Mouse (Mus musculus): ENCODE data around the gene Ush2a. TPM values are rescaled to one million over a fixed set of nuclear protein-coding genes. Genes with fewer than 3 reads are reported as not detected.

Ush2a gene
- 0.04 and 0.05 TPM in 2 replicates for polyA plus RNA-seq (2015; fragmentation: Nextera tagmentation; extraction: Ambion mirVana)

DNA sequence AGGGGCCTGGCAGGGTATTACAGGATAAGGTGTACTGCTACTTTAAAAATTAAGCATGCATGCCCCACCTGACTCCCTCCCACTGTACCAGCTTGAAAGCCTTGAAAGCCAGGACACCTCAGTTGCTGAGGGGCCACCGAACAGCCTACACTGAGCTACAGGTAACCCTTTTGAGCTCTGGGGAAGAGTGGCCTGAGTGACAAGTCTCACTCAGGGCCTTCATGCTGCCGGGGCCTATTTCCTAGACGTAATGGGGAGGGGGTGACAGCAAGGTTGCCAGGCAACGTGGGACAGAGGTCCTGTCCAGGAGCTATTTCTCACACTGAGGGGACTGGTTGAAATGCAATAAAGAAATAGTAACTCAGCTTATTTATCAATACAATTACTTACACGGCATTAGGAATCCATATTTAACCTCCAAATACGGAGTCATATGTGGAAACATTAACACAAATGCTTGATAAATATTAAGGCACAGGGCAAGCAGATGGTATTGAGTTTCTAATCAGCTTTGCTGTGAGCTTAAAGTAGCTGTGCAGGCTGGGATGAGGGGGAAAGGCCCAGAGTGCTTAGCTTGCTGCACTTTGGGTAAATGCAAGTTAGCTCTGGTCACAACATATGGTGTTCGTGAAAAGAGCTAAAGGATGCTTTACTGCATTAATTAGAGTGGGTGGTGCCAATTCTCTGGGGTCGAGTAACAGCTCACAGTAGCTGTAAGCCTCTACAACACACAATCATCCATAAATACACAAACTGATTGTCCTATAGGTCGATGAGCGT lies at the start of gene Ush2a:
Ush2a (plus strand) TSS at position 121 of the 780 bp plus-strand sequence.
- Histone ChIP-seq H3K27ac (no peak within 1 kb of the TSS), H3K4me1 (peaks cover under 1% of the 10 kb centered on the region; the same call in 1 of the 2 replicates), H3K36me3 (no peaks in the 10 kb centered on the region), H3K9me3 (no peaks in the 10 kb centered on the region), H3K9ac (no peak within 1 kb of the TSS), H3K4me2 (replicated peaks) (no peak within 1 kb of the TSS), H3K4me3 (no peak within 1 kb of the TSS), H3K27me3 (no peaks in the 10 kb centered on the region)
- no peak for ATAC-seq (ENCODE audit: low FRiP score, low read depth)
- WGBS, result 56% methylated on average over 10 of the region's 10 CpGs

- no peaks in the 10 kb centered on the region for H3K27me3 ChIP-seq
- H3K4me1 ChIP-seq, result no peaks in the 10 kb centered on the region
- no peak overlapping the region for H3K4me2 ChIP-seq (replicated peaks)
- no peaks in the 10 kb centered on the region for H3K9me3 ChIP-seq
- H3K4me3 ChIP-seq, result no peak overlapping the region
- H3K27ac ChIP-seq, result no peak overlapping the region
- ATAC-seq (ENCODE audit: low FRiP score, low read depth), result no peak
- H3K36me3 ChIP-seq, result no peaks in the 10 kb centered on the region
- WGBS, result 60% methylated on average over 10 of the region's 10 CpGs
- no peak overlapping the region for H3K9ac ChIP-seq
Observed at GRCm38 (mm10) chr1:188214885-188215611, 46.8 kb upstream of the Ush2a start.

DNA sequence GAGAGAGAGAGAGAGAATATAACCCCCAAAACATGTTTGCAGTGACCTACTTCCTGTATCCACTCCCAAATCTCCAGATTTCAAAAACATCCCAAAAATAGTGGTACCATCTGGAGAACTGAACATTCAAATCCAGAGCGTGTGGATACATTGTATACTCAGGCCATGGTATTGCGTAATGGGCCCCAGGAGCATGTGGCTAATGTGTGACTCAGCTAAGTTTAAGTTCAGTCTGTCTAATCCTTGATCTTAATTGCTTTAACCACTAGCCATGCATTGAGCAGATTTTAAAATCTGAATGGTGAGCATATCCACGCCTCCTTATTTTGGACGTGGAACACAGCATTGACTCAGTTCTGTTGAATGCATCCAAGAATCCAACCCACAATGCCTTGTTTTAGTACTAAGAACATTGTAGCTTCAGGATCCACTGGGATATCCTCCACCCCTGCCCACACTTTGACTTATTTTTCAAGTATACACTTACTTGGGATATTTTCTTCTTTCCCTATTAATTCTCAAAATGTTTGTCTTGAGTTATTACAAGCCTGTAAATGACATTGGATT lies 40.5 kb upstream of the Ush2a start:
- H3K4me1 ChIP-seq, result no peaks in the 10 kb centered on the region

DNA sequence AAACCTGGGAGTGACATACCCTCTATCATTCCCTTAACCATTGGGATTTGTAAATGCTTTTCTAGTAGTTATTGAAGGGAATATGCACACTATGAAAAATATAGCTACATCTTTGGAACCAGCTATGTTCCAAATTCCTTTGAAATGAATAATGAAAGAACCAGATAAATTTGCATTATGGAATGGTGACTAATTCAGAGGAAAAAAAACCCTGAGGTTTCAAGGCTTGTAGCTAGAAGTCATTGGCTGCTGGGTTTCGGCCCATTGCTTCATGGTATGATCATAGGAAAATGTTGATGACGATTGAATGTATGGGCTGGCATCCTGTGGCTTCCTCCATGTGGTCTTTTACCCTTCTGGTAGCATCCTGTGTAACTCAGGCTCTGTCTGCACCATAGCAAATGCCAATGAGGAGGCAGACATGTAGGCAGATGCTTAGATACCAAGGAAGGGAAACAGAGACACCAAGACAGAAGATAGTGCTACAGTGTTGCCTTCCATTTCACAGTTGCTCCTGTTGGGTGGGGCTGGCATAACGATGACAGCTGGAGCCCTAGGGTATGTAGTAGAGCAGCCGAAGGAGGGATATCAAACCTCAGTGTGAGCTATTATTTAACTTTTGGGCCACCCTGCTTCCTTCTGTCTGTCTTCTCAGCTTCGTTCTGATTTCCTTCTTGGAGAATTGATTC lies 28.6 kb upstream of the Ush2a start:
- H3K27me3 ChIP-seq, result no peaks in the 10 kb centered on the region
- no peak overlapping the region for H3K4me3 ChIP-seq
- H3K9me3 ChIP-seq, result no peaks in the 10 kb centered on the region
- 82% methylated on average over 5 of the region's 5 CpGs for WGBS
- no peaks in the 10 kb centered on the region for H3K4me1 ChIP-seq
- no peak overlapping the region for H3K4me2 ChIP-seq (replicated peaks)
- ATAC-seq (ENCODE audit: low FRiP score, low read depth), result no peak
- no peak overlapping the region for H3K27ac ChIP-seq
- no peaks in the 10 kb centered on the region for H3K36me3 ChIP-seq
- H3K9ac ChIP-seq, result no peak overlapping the region

More for the DNA sequence above, 40.5 kb upstream of the Ush2a start:
- Histone ChIP-seq H3K4me3 (no peak overlapping the region), H3K9ac (no peak overlapping the region), H3K36me3 (no peaks in the 10 kb centered on the region), H3K4me2 (replicated peaks) (no peak overlapping the region), H3K9me3 (no peaks in the 10 kb centered on the region), H3K27ac (no peak overlapping the region), H3K27me3 (no peaks in the 10 kb centered on the region)
- no peak for ATAC-seq (ENCODE audit: low FRiP score, low read depth)
- WGBS, result 82% methylated on average over 4 of the region's 4 CpGs

DNA sequence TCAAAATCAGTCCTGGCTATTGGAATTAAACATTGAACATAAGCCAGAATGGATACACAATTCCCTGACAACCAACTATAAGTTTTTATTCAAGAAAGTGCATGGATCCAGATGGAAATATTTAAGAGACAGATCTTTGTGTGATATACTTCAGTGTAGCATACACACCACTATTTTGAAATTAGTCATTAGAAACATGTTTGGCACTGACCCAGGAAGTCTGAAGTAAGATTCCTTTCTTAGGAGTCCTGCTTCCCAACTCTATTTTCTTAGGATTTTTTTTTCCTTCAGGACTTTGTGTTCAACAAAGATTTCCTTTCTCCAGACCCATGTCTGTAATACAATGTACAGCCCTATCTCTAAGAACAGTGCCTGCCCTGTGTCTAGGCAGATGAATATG lies 23.2 kb upstream of the Ush2a start:
- H3K9me3 ChIP-seq, result no peaks in the 10 kb centered on the region
- no peaks in the 10 kb centered on the region for H3K4me1 ChIP-seq
- H3K4me2 ChIP-seq (replicated peaks), result no peak overlapping the region
- no peak overlapping the region for H3K4me3 ChIP-seq
- no peaks in the 10 kb centered on the region for H3K36me3 ChIP-seq
- H3K27me3 ChIP-seq, result no peaks in the 10 kb centered on the region
- H3K9ac ChIP-seq, result no peak overlapping the region
- no peak overlapping the region for H3K27ac ChIP-seq
- no peak for ATAC-seq (ENCODE audit: low FRiP score, low read depth)

DNA sequence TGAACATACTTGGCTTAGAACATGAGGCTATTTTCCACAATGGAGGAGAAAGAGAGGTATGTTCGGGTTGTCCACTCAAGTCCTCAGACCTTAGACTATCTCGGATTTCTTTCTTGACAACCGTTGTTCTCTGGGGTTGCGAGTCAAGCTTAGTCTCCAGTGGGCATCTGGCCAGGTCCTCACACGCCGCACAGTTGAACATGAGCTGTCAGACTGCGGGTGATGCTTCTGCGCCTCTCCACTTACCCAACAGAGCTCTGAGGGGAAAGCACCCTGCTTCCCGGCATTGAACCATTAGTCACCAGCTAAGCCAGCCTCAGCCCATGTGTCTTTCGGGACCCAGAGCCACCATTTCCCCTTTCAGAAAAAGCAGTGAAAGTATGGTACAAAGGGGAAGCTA lies 20.1 kb upstream of the Ush2a start:
- WGBS, result 88% methylated on average over 10 of the region's 10 CpGs
- Histone ChIP-seq H3K4me3 (no peak overlapping the region), H3K9me3 (no peaks in the 10 kb centered on the region), H3K4me1 (peaks cover 3% of the 10 kb centered on the region; the same call in 1 of the 2 replicates), H3K27ac (no peak overlapping the region), H3K27me3 (no peaks in the 10 kb centered on the region), H3K36me3 (no peaks in the 10 kb centered on the region), H3K9ac (no peak overlapping the region), H3K4me2 (replicated peaks) (no peak overlapping the region)
- no peak for ATAC-seq (ENCODE audit: low FRiP score, low read depth)

- H3K4me2 ChIP-seq (replicated peaks), result no peak overlapping the region
- H3K36me3 ChIP-seq, result no peaks in the 10 kb centered on the region
- H3K4me1 ChIP-seq, result no peaks in the 10 kb centered on the region
- 87% methylated on average over 7 of the region's 7 CpGs for WGBS
- no peaks in the 10 kb centered on the region for H3K27me3 ChIP-seq
- no peaks in the 10 kb centered on the region; the same call in 1 of the 2 replicates for H3K9me3 ChIP-seq
- no peak for ATAC-seq (ENCODE audit: low FRiP score, low read depth)
- H3K9ac ChIP-seq, result no peak overlapping the region
- H3K4me3 ChIP-seq, result no peak overlapping the region
- no peak overlapping the region for H3K27ac ChIP-seq
Observed at GRCm38 (mm10) chr1:188257500-188257899, 4.3 kb upstream of the Ush2a start.

- no peak overlapping the region for H3K27ac ChIP-seq
- 66% methylated on average over 6 of the region's 6 CpGs for WGBS
- no peak overlapping the region for H3K9ac ChIP-seq
- no peak overlapping the region for H3K4me2 ChIP-seq (replicated peaks)
- no peak overlapping the region for H3K4me3 ChIP-seq
- no peaks in the 10 kb centered on the region for H3K9me3 ChIP-seq
- no peaks in the 10 kb centered on the region for H3K4me1 ChIP-seq
- no peak for ATAC-seq (ENCODE audit: low FRiP score, low read depth)
- no peaks in the 10 kb centered on the region for H3K36me3 ChIP-seq
- H3K27me3 ChIP-seq, result no peaks in the 10 kb centered on the region
Observed at GRCm38 (mm10) chr1:188260259-188261107, 1.3 kb upstream of the Ush2a start.

DNA sequence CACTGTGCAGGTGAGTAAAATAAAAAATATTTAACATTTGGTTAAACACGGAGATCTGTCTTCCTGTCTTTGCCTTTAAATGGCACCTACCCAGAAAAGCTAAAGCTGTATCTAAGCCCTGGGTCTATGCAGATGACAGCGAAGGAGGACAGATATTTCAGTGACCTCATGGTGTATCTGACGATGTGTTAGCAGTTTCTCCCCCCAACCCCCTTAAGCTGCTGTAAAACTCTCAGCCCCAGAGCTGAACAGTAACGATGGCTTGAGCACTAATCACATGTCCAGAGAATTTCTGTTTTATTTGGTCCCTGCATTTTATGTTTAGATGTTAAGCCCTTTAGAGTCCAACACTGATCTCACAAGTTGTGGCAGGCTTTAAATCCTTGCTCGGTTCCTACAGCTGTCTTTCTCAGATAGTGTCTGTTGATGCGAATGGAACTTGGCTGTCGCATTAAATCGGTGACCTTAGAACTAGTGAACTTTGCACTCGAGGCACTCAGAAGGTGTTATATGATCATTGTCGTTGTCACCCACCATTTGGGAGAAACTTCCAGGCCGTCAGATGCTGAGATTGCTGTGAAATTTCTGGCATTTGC lies 5.4 kb downstream of the Ush2a start:
- Histone ChIP-seq H3K9me3 (no peaks in the 10 kb centered on the region), H3K9ac (no peak overlapping the region), H3K27me3 (no peaks in the 10 kb centered on the region), H3K36me3 (no peaks in the 10 kb centered on the region), H3K4me3 (no peak overlapping the region), H3K4me1 (peaks cover 4% of the 10 kb centered on the region; the same call in 1 of the 2 replicates), H3K27ac (no peak overlapping the region), H3K4me2 (replicated peaks) (no peak overlapping the region)
- peak; percentile 57; the same call in 1 of the 2 replicates for ATAC-seq (ENCODE audit: low FRiP score, low read depth)
- WGBS, result 32% methylated on average over 11 of the region's 11 CpGs

DNA sequence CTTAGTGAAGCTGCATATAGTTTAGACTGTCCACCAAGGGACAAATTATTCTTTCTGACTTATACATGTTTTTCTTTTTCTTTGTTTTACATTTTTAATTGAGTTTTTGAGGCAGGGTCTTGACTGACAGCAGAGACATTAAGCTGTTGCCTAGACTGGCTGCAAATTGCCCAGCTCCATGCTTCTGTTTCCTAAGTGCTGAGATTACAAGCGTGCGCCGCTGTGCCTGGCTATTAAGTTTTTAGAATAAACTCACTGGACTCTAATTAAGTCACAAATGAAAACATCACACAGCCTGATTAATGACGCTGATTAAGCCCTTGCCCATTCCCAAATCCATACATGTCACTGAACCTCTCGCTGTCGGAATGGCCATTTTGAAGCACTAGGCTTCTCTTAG lies 7.2 kb downstream of the Ush2a start:
- Histone ChIP-seq H3K9ac (no peak overlapping the region), H3K4me1 (peaks cover 4% of the 10 kb centered on the region; the same call in 1 of the 2 replicates), H3K4me3 (no peak overlapping the region), H3K36me3 (no peaks in the 10 kb centered on the region), H3K27me3 (no peaks in the 10 kb centered on the region), H3K4me2 (replicated peaks) (no peak overlapping the region), H3K9me3 (no peaks in the 10 kb centered on the region), H3K27ac (no peak overlapping the region)
- ATAC-seq (ENCODE audit: low FRiP score, low read depth), result no peak
- 29% methylated on average over 6 of the region's 6 CpGs for WGBS

- Histone ChIP-seq H3K36me3 (no peaks in the 10 kb centered on the region), H3K9me3 (no peaks in the 10 kb centered on the region; the same call in 1 of the 2 replicates), H3K9ac (no peak overlapping the region), H3K27ac (no peak overlapping the region), H3K27me3 (no peaks in the 10 kb centered on the region), H3K4me1 (no peaks in the 10 kb centered on the region), H3K4me2 (replicated peaks) (no peak overlapping the region), H3K4me3 (no peak overlapping the region)
- 84% methylated on average over 7 of the region's 7 CpGs for whole genome bisulfite sequencing
- no peak for ATAC-seq (ENCODE audit: low FRiP score, low read depth)
Observed at GRCm38 (mm10) chr1:188313303-188313702, 51.5 kb downstream of the Ush2a start.
